Mouse (Mus musculus) ovary, postnatal 10 days (tissue): ENCODE results near the gene Hnrnph1.
A peak's percentile ranks its signal among the peaks of the same experiment; 100 is the strongest.

Source experiments
- DNase-seq: peaks from one replicate; pipeline ENCODE4 v3.0.0; 2022; ENCODE audit warnings: low spot score

Gene Hnrnph1

DNA sequence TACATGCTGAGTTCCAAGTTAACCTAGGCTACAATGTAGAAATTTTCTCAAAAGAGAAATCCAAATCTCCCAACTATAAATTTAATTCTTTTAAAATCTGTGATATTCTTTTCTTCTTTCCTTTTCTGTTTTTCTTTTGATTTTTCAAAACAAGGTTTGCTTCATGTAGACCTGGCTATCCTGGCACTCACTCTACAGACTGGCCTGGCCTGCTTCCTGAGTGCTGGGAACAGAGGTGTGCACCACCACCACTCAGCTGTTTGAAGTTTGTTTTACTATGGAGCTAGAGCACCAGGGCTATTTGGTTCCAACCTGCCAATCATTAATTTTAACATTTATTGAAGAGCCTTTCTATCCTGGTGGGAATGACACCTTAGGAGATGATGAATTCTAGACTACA is 3.7 kb upstream of the Hnrnph1 start:
- no peak for DNase-seq

DNA sequence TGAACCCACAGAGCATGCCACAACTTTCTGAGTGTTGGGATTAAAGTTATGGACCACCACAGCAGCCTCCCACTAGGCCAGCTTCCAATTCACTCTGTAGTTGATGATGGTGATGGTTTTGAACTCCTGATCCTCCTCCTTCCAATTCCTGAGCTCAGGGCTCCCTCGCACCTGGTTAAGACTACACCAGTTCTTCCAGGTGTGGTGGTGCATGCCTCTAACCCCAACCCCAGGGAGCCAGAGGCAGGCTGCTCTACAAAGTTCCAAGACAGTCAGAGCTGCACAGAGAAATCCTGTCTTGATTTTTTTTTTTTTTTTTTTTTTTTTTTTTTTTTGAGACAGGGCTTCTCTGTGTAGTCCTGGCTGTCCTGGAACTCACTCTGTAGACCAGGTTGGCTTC is 3.2 kb upstream of the Hnrnph1 start:
- no peak for DNase-seq

DNA sequence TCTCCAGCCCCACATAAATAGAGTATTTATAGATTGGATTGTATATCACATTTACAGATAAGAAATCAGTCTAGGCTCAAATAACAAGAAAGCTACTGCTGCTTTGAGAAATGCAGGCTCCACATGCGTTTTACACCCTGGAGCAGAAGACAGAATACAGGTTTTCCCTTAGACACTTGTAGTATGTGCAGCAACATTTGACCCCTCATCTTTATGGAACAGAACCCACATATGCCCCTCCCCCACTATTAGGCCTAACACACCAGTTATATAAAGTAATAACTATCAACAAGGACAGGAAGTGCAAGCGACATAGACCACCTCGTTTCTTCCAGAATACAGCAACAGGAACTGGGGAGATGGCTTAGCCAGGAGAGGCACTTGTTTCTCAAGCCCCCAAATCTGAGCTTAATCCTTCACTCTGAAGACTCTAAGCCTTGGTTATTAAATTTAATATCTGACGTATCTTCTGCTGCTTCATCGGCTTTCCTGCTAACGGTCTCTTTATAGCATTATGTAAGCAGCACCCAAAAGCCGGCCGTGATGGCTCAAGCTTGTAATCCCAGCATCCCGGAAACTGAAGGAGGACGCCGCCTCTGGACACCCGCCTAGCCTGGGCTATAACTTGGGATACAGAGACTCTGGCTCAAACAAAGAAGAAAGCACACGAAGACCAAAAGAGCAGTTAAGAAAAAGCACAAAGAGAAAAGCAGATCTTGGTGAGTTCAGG is 2.3 kb upstream of the Hnrnph1 start:
- no peak for DNase-seq

DNA sequence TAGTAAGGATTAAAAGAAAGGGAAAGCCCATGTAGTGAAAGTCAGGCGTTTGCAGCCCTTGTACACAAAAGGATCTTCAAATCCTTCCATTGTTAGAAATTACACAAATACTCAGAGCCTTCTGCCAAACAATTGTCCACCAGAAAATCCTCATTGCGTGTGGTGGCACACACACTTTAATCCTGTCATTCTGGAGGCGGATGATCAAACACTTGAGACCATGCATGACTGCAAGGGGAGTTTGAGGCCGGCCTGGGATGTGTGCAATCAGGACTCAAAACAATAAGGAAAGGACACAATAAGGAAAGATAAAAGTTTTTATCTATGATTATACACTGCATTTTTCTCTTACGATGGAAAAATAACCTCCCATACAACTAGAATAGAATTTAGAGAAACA is 1.4 kb upstream of the Hnrnph1 start:
- DNase-seq = no peak

DNA sequence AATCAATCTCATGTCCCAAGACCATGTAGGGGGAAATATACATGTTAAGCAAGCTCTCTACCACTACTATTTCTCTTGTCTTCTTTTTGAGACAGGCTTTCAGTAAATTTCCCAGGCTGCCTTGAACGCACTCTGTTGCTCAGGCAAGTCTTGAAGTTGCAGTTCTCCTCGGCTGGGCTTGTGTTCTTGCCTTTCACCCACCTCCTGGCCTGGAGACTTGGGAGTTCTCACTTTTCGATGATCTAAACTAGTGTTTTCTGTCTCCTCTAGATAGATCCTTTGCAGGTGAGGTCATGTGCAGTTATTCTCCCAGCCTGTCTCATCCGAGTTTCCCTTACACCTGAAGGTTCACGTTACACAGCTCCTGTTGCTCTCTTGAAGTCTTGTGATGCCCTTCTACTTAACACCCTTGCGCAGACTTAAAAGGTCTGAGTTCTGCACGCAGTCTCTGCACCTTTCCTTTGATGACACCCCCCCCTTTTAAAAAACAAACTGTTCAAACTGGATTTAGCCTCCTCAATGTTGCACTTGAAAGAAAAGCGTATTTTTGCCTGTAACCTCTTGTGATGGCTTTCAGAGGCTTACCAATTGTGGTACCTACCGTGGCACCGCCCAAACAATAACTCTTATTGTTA is 517 bp upstream of the Hnrnph1 start:
- DNase-seq = no peak

DNA sequence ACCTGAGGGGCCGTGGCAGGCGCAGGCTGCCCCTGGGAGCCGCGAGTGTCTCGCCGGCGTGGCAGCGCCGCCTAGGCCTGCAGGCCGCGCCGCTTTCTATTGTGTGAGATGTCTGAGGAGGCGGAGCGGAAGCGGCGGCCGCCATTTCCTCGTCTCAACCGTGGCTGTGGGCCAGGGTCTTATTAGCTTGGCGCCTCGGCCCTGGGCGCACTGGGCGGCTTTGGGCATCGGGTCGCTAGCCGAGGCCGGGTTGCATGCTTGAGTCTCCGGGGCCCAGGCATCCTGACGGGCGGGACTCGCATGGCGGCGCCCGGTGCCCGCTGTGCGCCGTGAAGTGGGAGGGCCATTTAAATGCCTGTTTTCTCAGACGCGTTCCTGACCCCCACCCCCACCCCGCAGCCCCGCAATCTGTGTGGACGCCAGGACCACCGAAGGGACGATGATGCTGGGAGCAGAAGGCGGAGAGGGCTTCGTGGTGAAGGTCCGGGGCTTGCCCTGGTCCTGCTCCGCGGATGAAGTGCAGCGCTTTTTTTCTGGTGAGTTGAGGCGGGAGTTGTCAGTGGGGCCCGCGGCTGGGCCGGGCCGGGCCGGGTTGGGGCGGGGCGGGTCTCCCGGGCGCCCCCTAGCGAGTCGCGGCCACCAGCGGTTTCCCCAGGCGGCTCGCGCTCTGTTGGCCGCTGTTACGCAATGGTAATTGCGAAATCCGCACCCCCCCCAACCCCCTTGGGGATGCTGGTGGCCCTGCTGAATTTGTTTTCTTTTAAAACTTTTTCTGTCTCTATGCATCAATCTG is 1.3 kb downstream of the Hnrnph1 start:
- peak; percentile 75 for DNase-seq

- no peak for DNase-seq
Measured at GRCm38 (mm10) chr11:50379023-50379752, 2.4 kb downstream of the Hnrnph1 start.

GRCm38 (mm10) chr11:50381311-50381710 is 4.5 kb downstream of the Hnrnph1 start:
- DNase-seq = no peak

GRCm38 (mm10) chr11:50387167-50387679 is 10.4 kb downstream of the Hnrnph1 start:
- DNase-seq = no peak

- DNase-seq = no peak
Measured at GRCm38 (mm10) chr11:50387697-50388096, 10.9 kb downstream of the Hnrnph1 start.

- DNase-seq = no peak
Measured at GRCm38 (mm10) chr11:50388217-50388929, 11.6 kb downstream of the Hnrnph1 start.

- DNase-seq = no peak
Measured at GRCm38 (mm10) chr11:50389011-50389410, 12.2 kb downstream of the Hnrnph1 start.

DNA sequence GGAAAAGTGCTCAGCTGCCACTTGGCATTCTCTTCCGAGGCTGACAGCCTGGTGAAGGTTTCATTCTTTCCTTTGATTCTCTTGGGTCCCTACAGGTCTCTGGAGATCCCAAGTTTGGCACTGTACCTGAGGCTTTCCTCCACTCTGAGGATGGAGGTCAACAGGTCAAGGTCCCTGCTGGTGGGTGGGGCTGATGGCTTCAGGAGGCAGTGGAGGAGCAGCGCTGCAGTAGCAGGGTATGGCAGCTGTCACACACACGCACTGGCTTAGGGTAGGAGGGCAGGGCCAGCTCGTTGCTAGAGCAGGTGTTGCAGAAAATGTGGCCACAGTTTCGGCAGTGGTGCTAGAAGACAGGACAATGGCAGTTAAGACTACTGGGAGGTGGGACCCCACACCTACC is 12.8 kb downstream of the Hnrnph1 start:
- DNase-seq = no peak

GRCm38 (mm10) chr11:50391272-50391960 is 14.6 kb downstream of the Hnrnph1 start:
- no peak for DNase-seq

DNA sequence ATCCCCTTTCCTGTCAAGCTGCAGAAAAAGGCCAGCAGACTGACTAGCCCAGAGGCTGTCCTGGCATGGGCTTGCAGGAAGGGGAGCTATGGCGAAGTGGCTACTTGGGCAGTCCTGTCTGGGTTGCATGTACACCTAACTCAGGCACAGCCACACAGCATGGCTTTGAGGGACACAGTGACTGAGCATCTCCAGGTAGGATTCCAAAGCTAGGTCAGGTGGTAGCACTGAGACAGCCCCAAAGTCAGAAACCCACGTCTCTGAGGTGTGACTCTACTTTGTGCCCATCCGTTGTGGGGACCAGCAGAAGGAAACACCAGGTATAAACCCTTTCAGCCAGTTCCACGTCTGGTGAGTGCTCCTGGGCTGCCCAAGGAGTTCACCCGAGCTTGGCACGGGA is 16.5 kb downstream of the Hnrnph1 start:
- no peak for DNase-seq

DNA sequence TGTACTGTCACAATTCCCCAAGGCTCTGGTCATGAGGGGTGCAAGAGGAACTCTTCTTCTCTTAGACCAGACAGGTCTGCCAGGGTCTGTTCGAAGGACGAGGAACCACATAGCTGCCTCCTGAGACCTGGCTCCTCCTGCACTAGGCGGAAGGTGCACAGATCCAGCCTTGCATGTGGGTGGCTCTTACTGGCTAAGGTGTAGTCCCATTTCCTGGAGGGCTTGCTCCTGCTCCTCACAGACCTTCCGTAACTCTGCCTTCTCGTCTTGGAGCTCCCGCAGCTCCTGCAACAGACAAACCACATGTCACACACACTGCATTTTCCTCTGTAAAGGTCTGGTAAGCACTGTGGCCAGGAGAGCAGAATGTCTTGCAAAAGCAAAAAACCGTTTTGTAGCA is 17.9 kb downstream of the Hnrnph1 start:
- DNase-seq = no peak

- no peak for DNase-seq
Measured at GRCm38 (mm10) chr11:50396766-50397307, 20.0 kb downstream of the Hnrnph1 start.

DNA sequence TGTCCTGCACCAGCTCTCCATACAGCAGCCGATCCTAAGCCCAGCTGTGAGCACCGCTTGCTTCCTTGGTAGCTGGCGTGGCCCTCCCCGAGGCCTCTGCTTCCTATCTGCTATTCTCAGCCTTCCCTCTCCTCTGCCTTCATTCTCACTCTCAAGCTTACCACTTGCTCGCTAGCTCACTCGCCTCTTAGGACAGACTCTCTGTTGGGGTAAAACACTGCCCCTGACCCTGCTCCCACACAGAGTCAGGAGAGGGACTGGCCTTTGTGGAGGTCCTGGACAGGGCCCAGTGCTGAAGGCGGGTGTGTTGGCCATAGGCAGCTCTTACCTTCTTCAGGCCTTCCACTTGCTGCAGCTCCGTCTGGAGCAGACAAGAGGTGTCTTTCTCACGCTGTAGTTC is 20.5 kb downstream of the Hnrnph1 start:
- no peak for DNase-seq

DNA sequence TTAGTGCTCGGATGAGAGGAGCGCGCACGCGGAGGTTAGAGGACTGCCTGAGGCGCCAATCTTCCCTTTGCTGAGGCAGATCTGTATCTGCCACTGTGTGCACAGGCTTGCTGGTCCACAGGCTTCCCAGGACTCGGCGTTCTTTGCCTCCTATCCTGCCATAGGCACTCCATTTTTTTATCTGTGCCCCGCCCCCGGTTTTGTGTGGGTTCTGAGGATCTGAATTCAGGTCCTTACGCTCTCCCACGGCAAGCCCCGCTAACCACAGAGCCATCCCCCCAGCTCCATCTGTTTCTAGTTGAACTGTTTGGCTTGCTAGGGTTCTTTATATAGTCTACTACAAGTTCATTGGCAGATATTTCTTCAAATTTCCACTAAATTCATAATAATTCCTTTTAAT is 22.0 kb downstream of the Hnrnph1 start:
- DNase-seq = no peak

- DNase-seq = no peak
Measured at GRCm38 (mm10) chr11:50402481-50402880, 25.7 kb downstream of the Hnrnph1 start.
